Mouse (Mus musculus) gastrocnemius, adult 18-20 months (tissue): ENCODE measurements around the gene Engase. TPM values are rescaled to one million over a fixed set of nuclear protein-coding genes. Genes with fewer than 3 reads are reported as not detected.

Source experiments
- DNase-seq: peaks from one replicate; pipeline ENCODE4 v3.0.0; 2021; ENCODE audit warnings: low spot score
- total RNA-seq, 2 experiments: library from RNA; stranded (reverse); gene quantifications; 2 replicates each; pipeline ENCODE4 v1.2.3; 2021

Engase gene
- total RNA-seq, 2 experiments from 2014 or later, result 3.5 to 4.1 TPM

GRCm38 (mm10) chr11:118520932-118521331 is 44.3 kb downstream of the Engase start:
- DNase-seq, result no peak

GRCm38 (mm10) chr11:118523496-118524145 is 47.0 kb downstream of the Engase start:
- DNase-seq, result no peak

- no peak for DNase-seq
Observed at GRCm38 (mm10) chr11:118525059-118525458, 48.4 kb downstream of the Engase start.

- DNase-seq, result no peak
Observed at GRCm38 (mm10) chr11:118528761-118529160, 52.1 kb downstream of the Engase start.

GRCm38 (mm10) chr11:118530313-118530712 is 53.7 kb downstream of the Engase start:
- DNase-seq, result no peak

- DNase-seq, result peak; percentile 9
Observed at GRCm38 (mm10) chr11:118534382-118535092, 57.9 kb downstream of the Engase start.

- no peak for DNase-seq
Observed at GRCm38 (mm10) chr11:118538008-118538407, 61.4 kb downstream of the Engase start.

Other genes with a start within 250 kb of the Engase start
- 10 to 100 TPM; 38.4 to 40.3 TPM for gene Cyth1, start 228.2 kb upstream of the Engase start, total RNA-seq
- 10 to 100 TPM; 12.9 to 14.1 TPM for gene Usp36, start 186.6 kb upstream of the Engase start, total RNA-seq
- gene Cep295nl, start 134.3 kb upstream of the Engase start, total RNA-seq, result under 1 TPM; 0.52 to 0.73 TPM
- gene Timp2, start 121.1 kb upstream of the Engase start, total RNA-seq, result 10 to 100 TPM; 65.4 to 89.1 TPM
- 10 to 100 TPM; 15.8 to 17.1 TPM for gene Lgals3bp, start 74.7 kb upstream of the Engase start, total RNA-seq
- gene Cant1, start 57.7 kb upstream of the Engase start, total RNA-seq, result 10 to 100 TPM; 10.7 to 11.9 TPM
- gene C1qtnf1, start 48.6 kb upstream of the Engase start, total RNA-seq, result 1 to 10 TPM; 6.6 to 6.9 TPM